Mouse (Mus musculus) kidney, postnatal 36 days (tissue): ENCODE results near the gene Plekha4.
"Not testable (repeated sequence)": the region's sequence is repeated elsewhere in the genome, so short reads cannot be mapped to it uniquely, and the experiment has no call there.

Source experiments
- DNase-seq, 2 experiments: peaks; one replicate each; pipeline ENCODE4 v3.0.0; 2021 to 2022; ENCODE audit warnings: mixed read lengths in 2 of 2

The Plekha4 gene

DNA sequence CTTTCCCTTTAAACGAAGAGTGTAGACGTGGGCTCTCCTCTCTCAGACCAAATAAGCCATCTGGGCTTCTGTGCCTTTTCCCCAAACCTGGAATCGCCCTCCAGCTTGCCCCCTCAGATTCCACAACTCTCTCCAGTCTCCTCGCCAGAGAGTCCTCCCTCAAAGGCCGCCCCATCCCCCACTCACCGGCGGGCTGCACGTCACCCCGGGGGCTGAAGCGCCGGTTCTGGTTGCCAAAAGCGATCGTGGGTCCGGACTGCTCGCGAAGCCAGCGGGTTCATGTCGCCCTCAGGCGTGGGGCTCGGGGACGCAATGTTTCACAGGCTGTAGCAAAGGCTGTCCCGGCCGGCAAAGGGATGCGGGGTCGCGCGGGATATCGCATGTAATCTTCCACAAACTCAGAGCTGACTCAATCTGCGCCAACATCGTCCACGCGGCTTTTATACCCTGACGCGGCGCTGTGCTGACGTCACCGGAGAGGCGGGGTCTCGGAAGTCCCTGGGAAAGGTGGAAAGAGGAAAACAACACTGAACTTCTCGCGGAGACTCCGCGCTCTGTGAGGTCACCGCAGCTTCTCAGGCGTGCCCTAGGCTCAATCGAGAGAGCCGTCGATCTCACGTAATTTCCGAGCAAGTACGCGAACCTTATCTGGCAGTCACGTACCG is at the start of gene Plekha4, which contains the start of gene Ppp1r15a:
TSS of gene Plekha4 (plus strand) at position 522 of the 665 bp plus-strand sequence.
TSS of gene Ppp1r15a (minus strand) at position 460 of the 665 bp plus-strand sequence.
- DNase-seq = peak; percentile 95 to 97

DNA sequence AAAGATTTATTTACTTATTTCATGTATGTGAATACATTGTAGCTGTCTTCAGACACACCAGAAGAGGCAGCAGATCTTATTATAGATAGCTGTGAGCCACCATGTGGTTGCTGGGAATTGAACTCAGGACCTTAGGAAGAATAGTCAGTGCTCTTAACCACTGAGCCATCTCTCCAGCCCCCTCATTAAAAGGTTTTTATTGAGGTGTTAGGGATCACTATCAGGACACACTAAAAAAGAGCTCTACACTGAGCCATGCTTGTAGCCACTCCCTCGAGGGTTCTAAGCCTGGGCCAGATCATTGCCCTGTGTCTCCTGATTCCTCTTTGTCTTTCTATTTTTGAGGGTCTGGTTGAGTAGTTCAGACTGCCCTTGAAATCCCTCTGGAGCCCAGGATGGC is 49.7 kb upstream of the Plekha4 start:
- no peak for DNase-seq

- DNase-seq = peak; percentile 73 to 84
These were observed 49.1 kb upstream of the Plekha4 start for GRCm38 (mm10) chr7:45477003-45477402.

DNA sequence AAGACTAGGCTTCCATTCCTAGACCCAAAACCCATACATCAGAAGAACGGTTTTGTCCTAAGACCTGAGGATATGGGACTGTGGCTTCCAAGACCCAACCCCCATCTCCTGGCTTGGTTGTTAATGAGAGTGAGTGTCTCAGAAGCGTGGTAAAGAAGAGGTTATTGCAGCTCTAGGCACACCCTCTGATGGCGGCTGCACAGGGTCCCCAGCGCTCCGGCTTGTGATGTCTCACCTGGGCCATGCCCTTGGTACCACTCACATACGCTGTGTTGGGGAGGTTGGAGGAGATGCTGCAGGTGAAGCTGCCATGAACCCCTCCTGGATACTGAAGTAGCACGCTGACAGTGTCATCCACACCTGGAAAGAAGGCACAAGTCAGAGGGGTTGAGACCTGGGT is 47.4 kb upstream of the Plekha4 start:
- DNase-seq = no peak

GRCm38 (mm10) chr7:45480310-45480709 is 45.8 kb upstream of the Plekha4 start:
- not testable (repeated sequence) for DNase-seq

- DNase-seq = peak; percentile 84 to 86
These were observed 44.7 kb upstream of the Plekha4 start, which contains the start of gene Tulp2 for GRCm38 (mm10) chr7:45481374-45481927. Gene Tulp2 (plus strand): TSS chr7:45481877.

DNA sequence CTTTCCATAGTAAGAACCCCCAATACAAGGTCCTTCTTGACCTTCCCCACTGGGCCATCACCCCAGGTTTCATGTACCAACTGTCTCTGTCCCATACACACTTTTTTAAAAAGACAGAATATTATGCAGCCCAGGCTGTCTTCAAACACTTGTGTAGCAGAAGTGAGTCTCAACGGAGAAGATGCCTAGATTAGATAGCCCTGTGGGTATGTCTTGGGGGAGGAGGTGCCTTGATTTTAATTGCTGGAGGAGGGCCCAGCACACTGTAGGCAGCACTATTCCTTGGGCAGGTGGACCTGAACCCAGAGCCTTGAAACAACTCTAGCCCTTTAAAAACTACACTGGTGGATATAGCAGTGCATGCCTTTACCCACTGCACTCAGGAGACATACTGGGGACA is 44.0 kb upstream of the Plekha4 start:
- DNase-seq = no peak

DNA sequence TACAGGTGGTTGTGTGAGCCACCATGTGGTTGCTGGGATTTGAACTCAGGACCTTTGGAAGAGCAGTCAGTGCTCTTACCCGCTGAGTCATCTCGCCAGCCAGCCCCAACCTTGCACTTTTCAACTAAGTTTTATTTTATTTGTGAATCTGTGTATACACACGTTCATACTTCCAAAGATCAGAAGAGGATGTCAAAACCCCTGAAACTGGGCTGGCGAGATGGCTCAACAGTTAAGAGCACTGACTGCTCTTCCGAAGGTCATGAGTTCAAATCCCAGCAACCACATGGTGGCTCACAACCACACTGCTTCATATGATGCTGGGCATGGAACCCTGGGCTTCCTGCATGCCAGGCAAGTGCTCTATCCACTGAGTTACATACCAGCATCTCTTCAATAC is 41.1 kb upstream of the Plekha4 start:
- not testable (repeated sequence) for DNase-seq

DNA sequence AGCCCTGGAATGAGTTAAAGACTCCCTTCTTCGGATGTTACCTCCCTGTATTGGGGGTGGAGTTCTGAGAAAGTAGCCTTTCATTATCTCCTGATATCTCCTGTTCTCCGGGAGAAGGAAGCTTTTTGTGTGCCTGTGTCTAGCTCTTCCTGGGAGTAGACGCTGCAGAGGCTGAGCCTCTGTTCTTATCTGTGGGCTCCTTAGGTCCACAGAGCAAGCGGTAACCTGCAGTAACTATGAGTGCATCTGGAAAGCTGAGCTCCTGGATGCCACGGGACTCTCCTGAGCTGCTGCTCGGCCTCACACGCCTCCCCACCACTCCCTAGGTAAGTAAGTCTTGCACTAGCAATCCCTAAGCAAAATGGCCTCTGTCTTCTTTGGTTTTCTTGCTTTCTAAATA is 40.0 kb upstream of the Plekha4 start:
- DNase-seq = no peak

DNA sequence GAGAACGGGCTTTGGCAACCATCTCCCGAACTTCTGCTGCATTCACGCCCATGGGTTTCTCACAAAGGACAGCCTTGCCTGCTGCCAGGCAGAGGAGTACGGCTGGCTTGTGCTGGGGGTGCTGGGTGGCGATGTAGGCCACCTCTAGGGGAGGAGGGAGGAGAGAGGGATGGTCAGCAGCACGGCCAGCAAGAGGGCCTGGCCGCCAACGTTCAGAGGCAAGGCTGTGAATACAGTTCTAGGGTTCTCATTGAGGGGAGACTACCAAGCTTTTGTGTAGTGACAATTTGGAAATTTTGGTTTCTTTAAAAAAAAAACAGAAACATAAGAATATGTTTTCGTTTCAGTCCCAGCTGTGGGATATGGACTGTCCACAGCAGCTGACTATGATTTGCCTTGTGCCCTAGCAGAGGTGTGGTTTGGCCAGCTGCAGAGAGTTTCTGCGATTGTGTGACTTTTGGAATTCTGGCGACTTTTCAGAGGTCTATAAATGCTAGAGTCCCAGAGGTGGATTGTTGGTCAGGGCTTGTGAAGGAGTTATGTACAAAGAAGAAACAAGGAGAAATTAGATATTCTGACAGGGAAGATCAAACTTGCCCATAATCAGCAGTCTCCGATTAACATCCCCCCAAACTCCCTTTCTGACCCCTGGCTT is 39.2 kb upstream of the Plekha4 start, which contains the start of gene Gm45808:
TSS of gene Gm45808 (minus strand) at position 51 of the 655 bp plus-strand sequence.
- DNase-seq = no peak

GRCm38 (mm10) chr7:45487861-45488292 is 38.3 kb upstream of the Plekha4 start:
- no peak for DNase-seq

DNA sequence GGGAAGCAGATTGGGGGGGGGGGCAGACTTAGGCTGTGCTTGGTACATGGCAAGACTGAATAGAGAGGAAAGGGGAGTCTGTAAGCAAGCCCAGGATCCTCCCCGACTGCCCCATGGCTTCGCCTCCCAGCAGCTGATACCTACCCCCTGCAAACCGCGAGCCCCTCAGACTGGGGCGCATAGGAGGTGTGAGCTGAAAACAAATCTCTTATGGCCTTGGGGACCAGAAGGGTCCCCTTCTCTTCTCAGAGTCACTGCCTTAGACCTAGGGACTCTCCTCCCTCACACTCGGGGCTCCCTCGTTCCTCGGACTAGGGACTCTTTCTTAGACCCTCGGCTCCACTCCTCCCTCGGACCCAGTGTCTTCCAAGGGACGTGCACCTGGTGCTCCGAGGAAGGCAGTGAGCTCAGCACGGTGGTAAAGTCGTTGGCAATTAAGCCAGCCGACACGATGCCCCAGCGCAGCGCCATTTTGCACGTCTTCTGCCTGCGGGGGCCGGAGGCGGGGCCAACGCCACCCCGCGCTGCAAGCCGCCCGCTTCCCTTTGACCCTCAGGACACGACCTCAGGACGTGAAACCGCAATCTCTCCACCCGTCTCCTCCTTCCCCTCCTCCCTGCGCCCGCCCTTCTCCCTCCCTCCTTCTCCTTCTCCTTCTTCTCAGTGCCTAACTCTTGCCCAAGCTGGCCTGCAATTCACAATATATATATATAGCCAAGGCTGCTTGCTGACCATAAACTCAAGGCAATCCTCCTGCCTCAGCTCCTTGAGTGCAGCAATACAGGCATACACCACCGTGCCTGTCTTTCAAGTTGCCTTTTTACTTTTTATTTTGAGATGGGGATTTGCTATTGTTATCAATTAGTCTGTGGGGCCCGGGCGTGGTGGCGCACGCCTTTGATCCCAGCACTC is 37.6 kb upstream of the Plekha4 start, which contains the start of gene Dhdh:
TSS of gene Dhdh (minus strand) at position 513 of the 912 bp plus-strand sequence.
- peak; percentile 73 to 82 for DNase-seq

GRCm38 (mm10) chr7:45489578-45489977 is 36.6 kb upstream of the Plekha4 start:
- DNase-seq = no peak

DNA sequence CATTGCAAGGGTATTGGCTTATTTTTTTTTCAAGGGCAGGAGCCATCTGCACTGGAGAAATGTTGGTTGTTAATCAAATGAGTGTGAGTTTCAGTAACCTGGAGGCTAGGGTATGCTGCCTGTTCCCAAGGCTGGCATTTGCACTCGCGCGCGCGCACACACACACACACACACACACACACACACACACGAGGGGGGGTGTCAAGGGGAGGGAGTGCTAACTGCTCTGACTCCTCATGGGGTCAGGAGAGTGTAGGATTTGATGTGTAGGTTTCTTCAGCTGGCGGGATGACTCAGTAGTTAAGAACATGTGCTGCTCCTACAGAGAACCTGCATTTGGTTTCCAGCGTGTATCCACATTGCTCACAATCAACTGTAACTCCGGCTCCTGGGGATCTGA is 35.3 kb upstream of the Plekha4 start:
- DNase-seq = no peak

GRCm38 (mm10) chr7:45491264-45491663 is 34.9 kb upstream of the Plekha4 start:
- peak; percentile 61 to 71 for DNase-seq

- DNase-seq = no peak
These were observed 33.8 kb upstream of the Plekha4 start for GRCm38 (mm10) chr7:45492225-45492844.

DNA sequence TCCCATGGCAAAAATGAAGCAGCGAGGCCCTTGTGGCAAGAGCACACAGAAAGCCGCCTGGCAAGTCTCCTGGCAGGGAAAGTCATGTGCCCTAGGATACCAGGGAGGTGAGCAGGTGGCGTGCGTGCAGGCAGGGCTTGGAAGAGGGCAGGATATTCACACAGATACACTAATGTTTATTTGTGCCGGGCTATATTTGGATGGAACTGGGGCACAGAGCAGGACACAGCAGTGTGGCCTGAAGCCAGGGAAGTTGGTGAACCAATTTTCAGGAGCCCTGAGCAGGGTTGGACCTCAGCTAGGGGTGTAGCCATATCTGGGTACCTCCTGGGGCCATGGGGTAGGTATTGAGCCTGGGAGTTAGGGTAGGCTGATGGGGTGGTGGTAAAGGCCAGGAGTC is 33.2 kb upstream of the Plekha4 start:
- DNase-seq = no peak

GRCm38 (mm10) chr7:45494548-45494947 is 31.6 kb upstream of the Plekha4 start:
- no peak for DNase-seq

GRCm38 (mm10) chr7:45498427-45498826 is 27.7 kb upstream of the Plekha4 start:
- no peak for DNase-seq

- peak in 1 of 2 experiments; percentile 60 for DNase-seq
These were observed 18.5 kb upstream of the Plekha4 start for GRCm38 (mm10) chr7:45507583-45507982.

GRCm38 (mm10) chr7:45508561-45508960 is 17.6 kb upstream of the Plekha4 start:
- no peak for DNase-seq
